Mouse (Mus musculus) testis, postnatal 10 days (tissue): ENCODE measurements around the gene Chn2.

Experiments
- DNase-seq: peaks from one replicate; pipeline ENCODE4 v3.0.0; 2021; ENCODE audit warnings: low spot score

The Chn2 gene

GRCm38 (mm10) chr6:54200031-54200722 lies 160.8 kb downstream of the Chn2 start:
- DNase-seq, result no peak

- DNase-seq, result no peak
Measured at GRCm38 (mm10) chr6:54202311-54203020, 163.1 kb downstream of the Chn2 start.

GRCm38 (mm10) chr6:54203316-54203715 lies 164.0 kb downstream of the Chn2 start:
- no peak for DNase-seq

- no peak for DNase-seq
Measured at GRCm38 (mm10) chr6:54203926-54204325, 164.6 kb downstream of the Chn2 start.

- DNase-seq, result no peak
Measured at GRCm38 (mm10) chr6:54204931-54205330, 165.6 kb downstream of the Chn2 start.

- no peak for DNase-seq
Measured at GRCm38 (mm10) chr6:54205471-54205870, 166.1 kb downstream of the Chn2 start.

- no peak for DNase-seq
Measured at GRCm38 (mm10) chr6:54206221-54206738, 166.9 kb downstream of the Chn2 start.

- no peak for DNase-seq
Measured at GRCm38 (mm10) chr6:54208786-54209185, 169.4 kb downstream of the Chn2 start.

- no peak for DNase-seq
Measured at GRCm38 (mm10) chr6:54210971-54211370, 171.6 kb downstream of the Chn2 start.

- DNase-seq, result no peak
Measured at GRCm38 (mm10) chr6:54211939-54212338, 172.6 kb downstream of the Chn2 start.

GRCm38 (mm10) chr6:54213743-54214142 lies 174.4 kb downstream of the Chn2 start:
- no peak for DNase-seq

GRCm38 (mm10) chr6:54215636-54216035 lies 176.3 kb downstream of the Chn2 start:
- no peak for DNase-seq

GRCm38 (mm10) chr6:54216512-54216911 lies 177.2 kb downstream of the Chn2 start:
- no peak for DNase-seq

GRCm38 (mm10) chr6:54220124-54220523 lies 180.8 kb downstream of the Chn2 start:
- no peak for DNase-seq

GRCm38 (mm10) chr6:54223529-54223928 lies 184.2 kb downstream of the Chn2 start:
- DNase-seq, result no peak

- peak; percentile 65 for DNase-seq
Measured at GRCm38 (mm10) chr6:54224325-54224724, 185.0 kb downstream of the Chn2 start.

- peak; percentile 54 for DNase-seq
Measured at GRCm38 (mm10) chr6:54225327-54225726, 186.0 kb downstream of the Chn2 start.

GRCm38 (mm10) chr6:54227061-54227460 lies 187.7 kb downstream of the Chn2 start:
- no peak for DNase-seq

GRCm38 (mm10) chr6:54228421-54228820 lies 189.1 kb downstream of the Chn2 start:
- no peak for DNase-seq

- DNase-seq, result peak; percentile 57
Measured at GRCm38 (mm10) chr6:54228874-54229273, 189.5 kb downstream of the Chn2 start.

- DNase-seq, result no peak
Measured at GRCm38 (mm10) chr6:54231769-54232558, 192.6 kb downstream of the Chn2 start.

GRCm38 (mm10) chr6:54236441-54236840 lies 197.1 kb downstream of the Chn2 start:
- DNase-seq, result no peak

GRCm38 (mm10) chr6:54241761-54242160 lies 202.4 kb downstream of the Chn2 start:
- DNase-seq, result no peak
